Mouse (Mus musculus): ENCODE results near the gene Ddx39b.
A peak's percentile ranks its signal among the peaks of the same experiment; 100 is the strongest.
"Not testable (repeated sequence)": the region's sequence is repeated elsewhere in the genome, so short reads cannot be mapped to it uniquely, and the experiment has no call there.

The Ddx39b gene

DNA sequence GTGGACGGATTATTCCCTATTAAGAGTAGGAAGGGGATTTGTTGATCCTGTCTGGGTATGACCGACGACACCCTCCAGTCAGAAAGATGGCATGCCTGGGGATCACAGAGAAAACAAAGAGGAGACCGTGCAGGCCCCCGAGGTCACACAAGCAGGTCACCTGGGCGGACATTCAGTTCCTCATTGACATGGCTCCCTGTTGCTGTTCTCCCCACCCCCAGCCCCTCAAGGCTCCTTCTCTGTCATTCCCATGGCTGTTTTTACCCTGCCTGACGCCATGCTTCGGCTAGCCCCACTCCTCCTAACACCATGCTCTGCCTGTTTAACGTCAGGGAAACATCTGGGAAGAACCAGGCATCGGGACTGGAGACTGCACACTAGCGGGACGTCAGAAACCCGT, 20.1 kb downstream of the Ddx39b start:
- no peak for DNase-seq (ENCODE audit: low spot score in 2 of 2)

DNA sequence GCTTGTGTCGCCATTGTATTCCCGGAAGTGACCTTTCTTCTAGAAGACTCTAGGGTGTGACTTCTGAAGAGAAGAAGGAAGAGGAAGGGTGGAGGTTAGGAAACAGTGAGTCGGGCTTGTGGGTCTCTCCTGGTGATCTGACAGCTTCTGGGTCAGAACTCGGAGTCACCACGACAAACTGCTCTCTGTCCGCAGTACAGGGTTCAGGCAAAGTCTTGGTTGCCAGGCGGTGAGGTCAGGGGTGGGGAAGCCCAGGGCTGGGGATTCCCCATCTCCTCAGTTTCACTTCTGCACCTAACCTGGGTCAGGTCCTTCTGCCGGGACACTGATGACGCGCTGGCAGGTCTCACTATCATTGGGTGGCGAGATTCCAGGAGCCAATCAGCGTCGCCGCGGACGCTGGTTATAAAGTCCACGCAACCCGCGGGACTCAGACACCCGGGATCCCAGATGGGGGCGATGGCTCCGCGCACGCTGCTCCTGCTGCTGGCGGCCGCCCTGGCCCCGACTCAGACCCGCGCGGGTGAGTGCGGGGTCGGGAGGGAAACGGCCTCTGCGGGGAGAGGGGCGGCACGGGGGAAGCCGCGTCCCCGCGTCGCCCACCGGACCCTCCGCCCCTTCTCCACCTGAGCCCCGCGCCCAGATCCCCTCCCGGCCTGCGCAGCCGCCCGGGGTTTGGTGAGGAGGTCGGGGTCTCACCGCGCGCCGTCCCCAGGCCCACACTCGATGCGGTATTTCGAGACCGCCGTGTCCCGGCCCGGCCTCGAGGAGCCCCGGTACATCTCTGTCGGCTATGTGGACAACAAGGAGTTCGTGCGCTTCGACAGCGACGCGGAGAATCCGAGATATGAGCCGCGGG, 21.3 kb downstream of the Ddx39b start, which contains the start of gene H2-D1:
H2-D1 (plus strand) TSS at position 67 of the 859 bp plus-strand sequence.
- peak; percentile 99 for DNase-seq (ENCODE audit: low spot score in 2 of 2)

DNA sequence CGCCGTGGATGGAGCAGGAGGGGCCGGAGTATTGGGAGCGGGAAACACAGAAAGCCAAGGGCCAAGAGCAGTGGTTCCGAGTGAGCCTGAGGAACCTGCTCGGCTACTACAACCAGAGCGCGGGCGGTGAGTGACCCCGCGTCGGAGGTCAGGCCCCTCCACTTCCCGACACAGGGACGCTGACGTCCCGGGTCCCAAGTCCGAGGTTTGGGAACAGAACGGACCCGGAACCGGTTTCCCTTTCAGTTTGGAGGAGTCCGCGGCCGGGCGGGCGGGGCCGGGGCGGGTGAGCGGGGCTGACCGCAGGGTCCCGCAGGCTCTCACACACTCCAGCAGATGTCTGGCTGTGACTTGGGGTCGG, 22.0 kb downstream of the Ddx39b start:
- no peak for DNase-seq (ENCODE audit: low spot score in 2 of 2)

DNA sequence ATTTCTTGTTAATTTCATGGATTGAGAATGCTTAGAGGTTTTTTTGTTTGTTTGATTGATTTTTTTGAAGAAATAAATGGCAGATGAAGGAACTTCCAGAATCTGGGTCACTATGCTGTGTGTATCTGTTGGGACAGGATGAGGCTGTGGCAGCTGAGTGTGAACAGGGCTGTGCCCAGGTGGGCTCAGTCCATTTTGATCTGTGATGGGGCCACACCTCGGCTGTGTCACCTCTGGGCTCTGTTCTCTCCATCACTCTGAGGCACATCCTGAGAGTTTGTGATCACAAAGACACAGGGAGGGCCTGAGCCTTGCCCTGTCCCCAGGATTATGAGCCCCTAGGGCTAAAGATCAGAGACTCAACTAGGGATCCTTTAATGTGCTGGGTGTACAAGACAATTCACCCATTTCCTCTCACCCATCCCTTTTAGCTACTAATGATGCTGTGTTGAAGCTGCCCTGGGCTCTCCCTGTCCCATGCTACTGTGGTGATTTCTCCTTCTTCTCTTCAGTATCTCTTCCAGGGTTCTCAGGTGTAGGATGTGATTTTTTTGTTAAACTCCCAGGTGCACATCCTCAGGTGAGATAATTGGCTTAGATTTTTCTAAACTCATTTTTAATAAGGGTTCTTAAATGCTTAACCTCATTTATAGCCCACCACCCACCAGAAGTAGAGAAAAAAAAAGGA, 26.0 kb downstream of the Ddx39b start:
- DNase-seq (ENCODE audit: low spot score in 2 of 2), result no peak

DNA sequence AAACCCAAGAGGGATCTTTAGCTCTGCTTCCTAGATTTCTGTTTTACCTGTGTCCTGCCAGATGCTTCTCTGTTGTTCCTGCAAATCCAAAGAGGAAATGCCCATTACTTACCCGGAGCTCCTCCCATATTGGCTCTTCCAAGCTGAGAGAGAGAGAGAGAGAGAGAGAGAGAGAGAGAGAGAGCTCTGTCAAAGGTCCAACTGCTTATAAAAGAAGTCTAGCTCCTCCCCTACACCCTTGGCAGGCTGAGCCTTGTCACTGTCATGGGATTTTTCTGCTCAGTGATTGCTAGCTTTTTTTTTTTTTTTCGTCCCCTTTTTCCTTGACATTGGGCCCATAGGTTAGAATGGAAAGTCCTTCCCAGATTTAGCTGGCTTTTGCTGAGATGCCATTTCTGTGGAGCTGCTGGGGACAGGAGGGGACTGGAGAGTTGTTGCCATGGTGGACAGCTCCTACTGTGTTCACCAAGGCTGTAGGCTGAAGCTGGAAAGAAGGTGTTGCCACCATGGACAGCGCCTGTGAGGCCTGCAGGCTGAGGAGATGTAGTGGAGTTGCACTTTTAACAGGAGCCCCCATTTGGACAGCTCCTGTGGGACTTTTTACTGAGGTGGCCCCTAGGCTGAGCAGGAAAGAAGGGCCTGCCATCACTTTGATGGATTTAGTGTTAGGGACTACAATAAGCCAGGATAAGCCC, 28.3 kb downstream of the Ddx39b start:
- no peak for DNase-seq (ENCODE audit: low spot score in 2 of 2)

DNA sequence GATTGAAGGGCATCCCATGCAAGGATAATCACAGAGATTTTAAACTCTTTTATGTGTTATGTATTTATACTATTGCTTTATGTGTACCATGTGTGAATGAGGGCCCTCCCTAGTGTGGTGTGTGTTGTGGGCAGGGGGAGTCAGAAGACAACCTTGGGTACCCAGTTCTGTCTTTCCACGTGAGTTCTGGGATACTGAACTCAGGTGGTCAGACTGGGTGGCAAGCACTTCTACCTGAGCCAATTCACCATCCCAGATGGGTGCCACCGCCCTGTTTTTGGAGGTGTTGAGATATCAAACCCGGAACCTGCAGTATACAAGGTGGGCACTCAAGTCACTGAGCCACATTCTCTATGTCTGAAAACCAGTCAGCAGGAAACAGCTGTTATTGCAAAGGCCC, 30.7 kb downstream of the Ddx39b start:
- no peak for DNase-seq (ENCODE audit: low spot score in 2 of 2)

DNA sequence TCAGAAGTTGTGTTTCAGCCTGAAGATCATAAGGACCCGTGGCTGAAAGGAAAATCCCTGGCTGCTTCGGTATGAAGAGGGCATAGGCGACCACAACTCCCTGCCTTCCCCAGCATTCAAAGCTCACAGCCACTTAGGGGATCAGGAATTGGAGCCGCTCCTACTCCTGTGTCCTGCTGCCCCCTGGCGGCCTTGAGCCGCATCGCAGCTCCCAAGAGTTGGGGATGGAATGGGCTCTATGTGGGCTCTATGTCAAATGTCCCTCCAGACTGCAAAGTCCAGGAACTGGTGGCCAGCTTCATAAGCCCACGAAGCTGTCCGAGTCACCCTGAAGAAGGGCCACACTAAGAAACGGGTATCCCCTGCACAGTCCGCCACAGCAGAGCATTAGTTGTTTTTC, 33.2 kb downstream of the Ddx39b start:
- DNase-seq (ENCODE audit: low spot score in 2 of 2), result peak; percentile 83 to 84

DNA sequence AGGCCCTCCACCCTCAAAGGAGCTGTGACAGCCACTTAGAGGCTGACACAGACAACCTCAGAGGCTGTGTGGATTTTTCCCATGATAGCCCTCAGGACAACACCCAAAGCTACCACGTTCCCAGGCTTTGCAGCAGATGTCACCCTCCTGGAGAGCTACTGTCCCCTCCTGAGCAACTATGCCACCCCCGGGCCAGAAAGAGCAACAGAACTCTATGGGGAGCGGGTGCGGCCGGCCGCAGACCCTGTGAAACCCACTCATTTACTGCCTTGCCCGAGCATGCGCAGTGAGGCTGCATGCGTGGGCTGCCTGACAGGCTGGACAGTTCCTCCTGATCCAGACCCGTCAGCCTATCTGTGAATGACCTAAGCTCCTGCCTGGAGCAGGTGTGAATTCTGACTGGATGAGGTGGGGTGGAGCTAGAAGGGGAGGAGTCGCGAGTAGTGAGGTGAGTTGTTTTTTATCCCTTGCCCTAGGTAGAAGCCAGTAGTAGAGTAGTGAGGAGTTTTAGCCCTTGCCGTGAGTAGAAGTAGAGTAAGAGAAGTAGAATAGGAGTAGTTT, 34.8 kb downstream of the Ddx39b start:
- DNase-seq (ENCODE audit: low spot score in 2 of 2), result no peak

DNA sequence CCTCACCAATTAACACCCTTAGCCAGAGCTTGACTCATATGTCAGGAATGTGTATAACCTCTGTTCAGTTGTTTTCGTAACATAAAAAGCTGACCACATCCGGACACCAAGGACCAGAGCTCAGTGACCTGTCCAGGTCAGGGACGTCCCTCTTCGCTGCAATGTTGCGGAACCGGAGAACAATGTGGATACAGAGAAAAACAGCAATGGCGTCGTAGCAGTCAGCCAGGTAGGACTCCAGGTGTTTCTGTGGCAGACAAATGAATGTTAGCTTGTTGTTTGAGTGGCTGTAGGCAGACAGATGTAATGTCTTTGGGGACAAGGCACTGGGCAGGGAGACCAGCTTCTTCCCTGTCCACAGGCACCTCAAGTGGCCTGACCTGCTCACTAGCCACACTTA, 36.5 kb downstream of the Ddx39b start:
- no peak for DNase-seq (ENCODE audit: low spot score in 2 of 2)

DNA sequence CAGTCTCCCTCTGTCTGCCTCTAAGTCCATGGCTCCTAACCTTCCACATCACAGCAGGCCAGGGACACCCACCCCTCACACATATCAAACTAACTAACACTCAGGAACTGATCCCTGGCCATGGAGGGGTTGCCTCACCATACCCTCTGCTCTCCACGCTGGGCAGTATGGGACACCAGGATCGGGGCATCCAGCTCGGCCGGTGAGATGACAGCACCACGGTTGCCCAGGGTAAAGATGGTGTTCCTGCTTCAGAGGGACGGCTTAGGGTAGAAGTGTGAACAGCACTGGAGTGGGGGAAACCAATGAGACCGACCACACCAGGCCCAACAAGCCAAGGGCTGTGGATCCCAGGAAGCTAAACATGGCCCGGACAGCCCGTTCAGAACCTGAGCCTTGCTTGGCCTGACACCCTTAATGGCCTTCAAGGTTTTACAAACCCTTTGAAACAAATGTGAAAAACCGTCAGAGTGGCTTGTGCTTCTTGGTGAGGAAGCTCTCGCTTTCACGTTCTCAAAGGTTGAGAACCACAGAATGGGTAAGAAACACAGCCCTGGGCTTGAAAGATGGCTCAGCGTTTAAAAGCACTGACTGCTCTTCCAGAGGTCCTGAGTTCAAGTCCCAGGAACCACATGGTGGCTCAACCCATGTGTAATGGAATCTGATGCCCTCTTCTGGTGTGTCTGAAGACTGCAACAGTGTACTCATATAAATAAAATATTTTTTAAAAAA, 37.6 kb downstream of the Ddx39b start:
- DNase-seq (ENCODE audit: low spot score in 2 of 2), result no peak

DNA sequence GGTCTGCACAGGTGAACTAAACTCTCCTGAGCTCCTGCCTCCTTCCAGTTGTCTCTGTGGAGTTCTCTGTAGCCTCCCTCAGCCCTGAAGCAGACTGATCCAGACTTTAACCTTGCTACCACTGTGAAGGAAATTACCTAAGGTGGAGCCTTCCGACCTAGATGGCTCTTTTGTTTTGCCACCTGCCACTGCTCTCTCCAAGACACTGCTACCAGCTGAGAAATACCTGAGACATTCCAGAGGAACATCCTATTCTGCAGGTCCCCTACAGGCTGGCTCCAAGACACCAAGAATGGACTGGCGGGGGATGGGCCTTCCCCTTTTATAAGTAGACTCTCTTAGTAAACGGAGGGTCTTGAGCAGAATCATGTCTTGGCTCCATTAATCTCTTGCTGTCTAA, 38.7 kb downstream of the Ddx39b start:
- DNase-seq (ENCODE audit: low spot score in 2 of 2), result no peak

DNA sequence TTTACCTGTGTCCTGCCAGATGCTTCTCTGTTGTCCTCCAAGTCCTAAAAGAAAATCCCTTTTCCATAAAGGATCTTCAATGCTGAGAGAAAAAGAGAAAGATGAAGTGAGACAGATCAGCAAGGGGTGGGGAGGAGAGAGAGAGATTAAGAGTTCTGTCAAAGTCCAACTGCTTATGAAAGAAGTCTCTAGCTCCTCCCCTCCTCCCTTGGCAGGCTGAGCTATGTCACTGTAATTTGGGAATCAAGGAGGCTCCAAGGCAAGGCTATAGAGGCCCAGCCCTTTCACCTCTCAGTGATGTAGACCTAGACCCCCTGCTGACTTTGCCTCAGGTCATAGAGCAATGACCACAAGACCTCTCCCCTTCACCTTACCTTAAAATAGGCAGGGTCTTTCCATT, 43.9 kb downstream of the Ddx39b start:
- no peak for DNase-seq (ENCODE audit: low spot score in 2 of 2)

DNA sequence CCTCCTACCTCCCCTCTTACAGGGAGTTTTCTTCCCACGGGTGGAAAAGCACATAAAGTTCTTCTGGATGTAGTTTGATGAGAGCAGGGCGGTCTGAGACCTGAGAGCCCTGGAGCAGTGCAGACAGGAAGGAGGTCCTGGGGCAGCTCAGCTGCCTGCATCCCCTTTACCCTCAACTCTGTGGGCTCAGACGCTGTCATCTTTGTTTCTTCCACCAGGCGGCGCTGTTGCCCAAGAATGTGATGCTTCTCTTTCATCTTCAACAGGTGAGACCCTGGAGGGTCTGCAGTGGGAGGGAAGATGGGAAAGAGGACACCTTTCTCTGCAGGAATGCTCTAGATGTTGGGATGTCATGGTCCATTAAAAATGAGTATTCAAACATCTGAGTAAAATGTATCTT, 54.2 kb downstream of the Ddx39b start:
- peak; percentile 45 to 55 for DNase-seq (ENCODE audit: low spot score in 2 of 2)

DNA sequence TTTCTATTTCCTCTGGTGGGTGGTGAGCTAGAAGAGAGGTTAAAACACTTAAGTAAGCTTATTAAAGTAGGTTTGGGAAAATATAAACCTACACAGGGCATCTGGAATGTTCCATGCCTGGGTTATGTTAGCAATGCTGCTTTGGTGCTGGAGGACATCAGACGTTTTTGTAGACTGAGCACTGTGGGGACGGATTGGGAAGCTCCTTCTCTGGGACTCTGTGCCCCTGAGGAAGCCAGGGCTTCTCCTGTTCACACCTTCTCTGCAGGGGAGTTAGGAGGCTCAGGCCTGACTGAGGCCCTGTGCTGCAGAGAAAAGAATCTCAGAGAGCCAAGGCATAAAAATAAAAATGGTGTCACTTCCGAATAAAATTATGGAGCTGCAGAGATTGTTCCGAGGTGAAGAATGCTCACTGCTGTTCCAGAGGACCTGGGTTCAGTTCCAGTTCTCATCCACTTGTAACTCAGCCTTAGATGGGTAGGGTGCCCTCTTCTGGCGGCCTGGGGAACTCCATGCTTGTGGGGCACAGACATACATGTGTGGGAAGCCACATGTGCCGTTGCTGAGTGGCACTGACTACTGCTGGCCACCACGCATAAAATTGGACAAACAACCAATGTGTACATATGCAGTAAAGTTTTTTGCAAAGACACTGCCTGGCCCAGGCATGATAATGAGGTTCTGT, 58.9 kb downstream of the Ddx39b start:
- not testable (repeated sequence) for DNase-seq (ENCODE audit: low spot score in 2 of 2)

DNA sequence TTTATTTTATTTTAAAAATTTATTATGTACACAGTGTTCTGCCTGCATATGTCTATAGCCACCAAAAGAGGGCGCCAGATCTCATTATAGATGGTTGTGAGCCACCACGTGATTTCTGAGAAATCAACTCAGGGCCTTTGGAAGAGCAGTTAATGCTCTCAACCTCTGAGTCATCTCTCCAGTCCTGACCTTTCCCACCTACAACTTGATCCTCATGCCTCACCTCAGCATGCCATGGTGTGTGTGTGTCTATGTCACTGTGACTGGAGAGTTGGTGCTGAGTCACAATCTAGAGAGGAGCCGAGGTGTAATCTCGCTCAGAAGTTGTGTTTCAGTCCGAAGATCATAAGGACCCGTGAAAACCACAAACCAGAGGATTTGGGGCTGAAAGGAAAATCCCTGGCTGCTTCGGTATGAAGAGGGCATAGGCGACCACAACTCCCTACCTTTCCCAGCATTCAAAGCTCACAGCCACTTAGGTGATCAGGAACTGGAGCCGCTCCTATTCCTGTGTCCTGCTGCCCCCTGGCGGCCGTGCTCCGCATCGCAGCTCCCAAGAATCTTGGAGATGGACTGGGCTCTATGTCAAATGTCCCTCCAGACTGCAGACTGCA, 60.2 kb downstream of the Ddx39b start:
- DNase-seq (ENCODE audit: low spot score in 2 of 2), result peak; percentile 89

DNA sequence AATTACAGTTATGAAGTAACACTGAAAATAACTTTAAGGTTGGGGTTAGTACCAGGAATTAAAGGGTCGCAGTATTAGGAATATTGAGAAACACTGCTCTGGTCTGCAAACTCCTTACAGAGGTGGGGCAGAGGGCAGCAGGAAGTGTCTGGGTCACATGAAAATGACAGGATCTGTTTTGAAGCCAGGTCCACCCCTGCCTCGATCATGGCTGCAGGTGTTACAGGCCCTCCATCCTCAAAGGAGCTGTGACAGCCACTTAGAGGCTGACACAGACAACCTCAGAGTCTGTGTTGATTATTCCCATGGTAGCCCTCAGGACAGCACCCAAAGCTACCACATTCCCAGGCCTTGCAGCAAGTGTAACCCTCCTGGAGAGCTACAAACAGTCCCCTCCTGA, 61.7 kb downstream of the Ddx39b start:
- no peak for DNase-seq (ENCODE audit: low spot score in 2 of 2)

All from urinary bladder, postnatal 36 days (tissue).